Mouse (Mus musculus) bone marrow, adult 2 months (tissue): ENCODE data around the gene Zfp488.

ENCODE experiments used
- CTCF ChIP-seq: fragments of 200-500 bp; IDR thresholded peaks from 2 replicates; pipeline ENCODE4 v1.5.1; 2011; ENCODE audit warnings: low read length, control low read depth; ENCODE audit not compliant: control insufficient read depth, insufficient read depth
- POLR2A ChIP-seq: fragments of 200-500 bp; IDR thresholded peaks from 2 replicates; pipeline ENCODE4 v1.6.1; 2011; ENCODE audit warnings: low read depth, mild to moderate bottlenecking, control low read depth, low read length, borderline replicate concordance; ENCODE audit not compliant: control insufficient read depth

DNA sequence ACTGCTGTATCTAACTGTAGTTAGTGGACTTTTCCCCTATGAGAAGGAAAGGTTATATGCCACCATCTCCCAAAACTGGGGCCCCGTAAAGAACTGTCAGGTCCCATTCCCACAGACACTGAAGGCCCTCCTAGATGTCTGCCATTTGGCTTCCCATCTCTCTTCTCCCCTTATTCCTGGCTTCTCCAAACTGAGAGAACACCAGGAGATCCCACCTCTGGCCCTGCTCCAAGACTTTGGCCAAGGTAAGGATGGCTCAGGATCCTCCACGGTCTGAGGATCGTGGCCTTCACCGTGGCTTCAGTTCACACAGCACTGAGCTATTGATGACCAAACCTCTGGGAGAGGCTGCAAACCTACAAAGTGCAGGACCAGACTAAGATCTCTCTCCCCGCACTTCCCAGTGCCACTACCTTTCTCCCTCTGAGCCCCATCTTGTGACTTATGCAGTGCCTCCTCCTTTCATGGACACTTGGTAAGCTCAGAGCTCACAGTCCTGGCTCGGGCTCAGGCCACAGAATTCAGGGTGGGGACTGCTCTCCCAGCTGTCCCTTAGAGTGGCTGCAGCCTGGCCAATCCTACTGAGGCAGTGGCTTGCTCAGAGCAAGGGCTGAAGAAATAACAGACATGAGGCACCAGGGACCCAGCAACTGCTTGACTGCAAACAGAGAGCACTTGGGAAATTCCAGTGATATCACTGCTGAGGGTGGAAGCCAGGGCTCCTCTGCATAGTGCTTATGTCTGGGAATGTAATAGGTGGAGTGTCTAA lies 15.1 kb upstream of the Zfp488 start:
- TF ChIP-seq POLR2A (no peak), CTCF (no peak)
